Mouse (Mus musculus) ovary, postnatal 14 days (tissue): ENCODE data around the gene Rps6kb1.
"Not testable (repeated sequence)": the region's sequence is repeated elsewhere in the genome, so short reads cannot be mapped to it uniquely, and the experiment has no call there.

Experiments
- DNase-seq: peaks from one replicate; pipeline ENCODE4 v3.0.0; 2022; ENCODE audit warnings: low spot score

Rps6kb1 gene

DNA sequence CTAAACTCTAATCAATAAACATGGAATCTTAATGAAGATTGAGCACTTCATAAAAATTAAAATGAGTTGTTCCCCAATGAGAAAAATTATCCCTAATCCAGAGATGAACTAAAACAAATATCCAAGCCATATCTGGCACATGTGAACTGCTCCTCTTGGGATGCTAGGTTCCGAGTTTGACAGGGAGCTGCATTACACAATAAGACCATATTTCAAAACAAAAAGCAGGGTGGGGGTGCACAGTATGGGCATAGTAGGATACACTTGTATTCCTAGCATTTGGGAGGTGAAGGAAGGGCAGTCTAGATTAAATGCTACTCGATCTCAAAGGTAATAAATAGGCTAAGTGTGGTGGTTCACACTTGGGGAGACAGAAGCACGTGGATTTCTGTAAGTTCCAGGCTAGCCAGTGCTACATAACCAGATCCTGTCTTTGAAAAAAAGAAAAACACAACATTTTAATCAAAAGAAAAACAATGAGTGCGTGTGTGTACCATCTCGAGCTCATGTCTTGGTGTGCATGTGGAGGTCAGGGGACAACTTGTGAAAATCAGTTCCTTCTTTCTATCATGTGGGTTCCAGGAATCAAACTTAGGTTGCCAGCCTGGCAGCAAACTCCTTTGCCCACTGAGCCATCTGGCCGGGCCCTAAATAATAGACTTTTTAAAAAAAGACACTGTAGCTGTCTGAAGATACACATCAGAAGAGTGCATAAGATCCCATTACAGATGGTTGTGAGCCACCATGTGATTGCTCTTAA is 4.7 kb downstream of the Rps6kb1 start:
- DNase-seq, result no peak

- no peak for DNase-seq
These were observed 5.8 kb downstream of the Rps6kb1 start for GRCm38 (mm10) chr11:86538786-86539185.

GRCm38 (mm10) chr11:86534201-86534910 is 10.2 kb downstream of the Rps6kb1 start:
- no peak for DNase-seq

GRCm38 (mm10) chr11:86533302-86533701 is 11.3 kb downstream of the Rps6kb1 start:
- not testable (repeated sequence) for DNase-seq

DNA sequence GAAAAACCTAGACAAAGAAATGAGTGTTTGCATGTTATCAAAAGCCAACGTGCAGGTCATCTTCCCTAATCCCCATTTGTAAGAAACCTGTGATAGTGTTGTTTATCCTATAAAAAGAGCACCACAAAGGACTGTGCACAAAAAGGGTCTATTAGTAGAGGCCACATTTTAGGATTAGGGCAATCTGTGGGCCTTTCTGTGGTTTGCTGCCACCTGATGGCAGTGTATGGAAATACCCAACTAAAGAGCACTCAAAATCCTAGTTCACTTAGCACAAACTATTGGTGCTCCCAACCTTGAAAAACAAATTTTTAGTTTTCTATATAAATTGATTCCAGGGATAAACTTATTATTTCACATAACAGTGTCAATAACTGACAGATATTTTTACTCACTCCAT is 11.8 kb downstream of the Rps6kb1 start:
- no peak for DNase-seq

DNA sequence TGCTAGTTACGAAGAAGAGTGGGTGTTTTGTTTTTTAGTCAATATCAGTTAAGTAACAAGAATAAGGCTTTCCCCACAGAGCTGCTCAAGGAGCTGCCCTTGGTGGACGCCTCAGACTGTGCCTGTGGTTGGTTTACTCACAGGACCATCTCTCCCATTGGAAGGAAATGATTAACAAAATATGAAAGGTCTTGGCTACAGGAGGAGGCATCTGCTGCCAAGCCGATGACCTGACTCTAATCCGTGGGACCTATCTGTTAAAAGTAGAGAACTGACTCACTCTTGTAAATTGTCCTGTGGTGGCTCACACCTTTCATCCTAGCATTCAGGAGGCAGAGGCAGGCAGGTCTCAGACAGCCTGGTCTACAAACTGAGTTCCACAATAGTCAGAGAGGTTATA is 17.1 kb downstream of the Rps6kb1 start:
- no peak for DNase-seq

- DNase-seq, result no peak
These were observed 24.9 kb downstream of the Rps6kb1 start for GRCm38 (mm10) chr11:86519751-86520150.

DNA sequence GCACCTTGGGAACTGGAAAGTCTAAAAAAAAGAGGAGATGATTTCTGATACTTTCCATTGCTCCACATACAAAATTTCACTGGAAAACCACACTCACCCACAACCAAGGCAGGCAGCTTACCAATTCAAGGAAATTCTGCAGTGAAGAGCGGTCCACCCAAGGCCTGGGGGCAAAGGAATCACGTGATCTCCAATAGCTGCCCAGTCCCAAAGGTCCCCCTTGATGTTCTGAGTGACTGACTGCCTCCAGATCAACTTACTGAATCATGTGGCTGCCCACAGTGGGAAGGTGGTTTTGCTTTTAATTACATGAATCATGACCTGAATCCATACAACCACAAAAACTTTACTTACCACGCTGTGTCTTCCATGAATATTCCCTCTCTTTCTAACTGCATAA is 27.4 kb downstream of the Rps6kb1 start:
- DNase-seq, result no peak

- DNase-seq, result no peak
These were observed 28.0 kb downstream of the Rps6kb1 start for GRCm38 (mm10) chr11:86516620-86517019.

- DNase-seq, result no peak
These were observed 36.6 kb downstream of the Rps6kb1 start for GRCm38 (mm10) chr11:86507991-86508390.

- no peak for DNase-seq
These were observed 37.3 kb downstream of the Rps6kb1 start for GRCm38 (mm10) chr11:86507334-86507733.

GRCm38 (mm10) chr11:86503121-86503520 is 41.5 kb downstream of the Rps6kb1 start:
- DNase-seq, result no peak

DNA sequence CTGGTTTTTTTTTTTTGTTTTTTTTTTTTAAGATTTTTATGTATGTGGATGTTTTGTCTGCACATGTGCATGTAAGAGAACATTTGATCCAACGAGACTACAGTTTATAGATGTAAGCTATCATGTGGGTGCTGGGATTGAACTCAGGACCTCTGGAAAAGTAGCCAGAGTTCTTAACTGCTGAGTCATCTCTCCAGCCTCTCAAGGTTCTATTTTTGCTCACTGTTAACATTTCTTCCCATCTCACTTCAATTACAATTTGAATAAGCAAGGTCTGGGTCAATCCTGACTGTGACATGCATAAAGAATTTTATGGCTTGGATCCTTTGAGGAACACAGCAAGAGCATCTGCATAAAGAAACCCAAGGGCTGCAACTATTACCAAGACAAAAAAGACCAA is 43.8 kb downstream of the Rps6kb1 start:
- no peak for DNase-seq

- no peak for DNase-seq
These were observed 46.7 kb downstream of the Rps6kb1 start for GRCm38 (mm10) chr11:86497908-86498307.

GRCm38 (mm10) chr11:86497356-86497755 is 47.2 kb downstream of the Rps6kb1 start:
- DNase-seq, result no peak

- no peak for DNase-seq
These were observed 53.8 kb downstream of the Rps6kb1 start for GRCm38 (mm10) chr11:86490782-86491181.

DNA sequence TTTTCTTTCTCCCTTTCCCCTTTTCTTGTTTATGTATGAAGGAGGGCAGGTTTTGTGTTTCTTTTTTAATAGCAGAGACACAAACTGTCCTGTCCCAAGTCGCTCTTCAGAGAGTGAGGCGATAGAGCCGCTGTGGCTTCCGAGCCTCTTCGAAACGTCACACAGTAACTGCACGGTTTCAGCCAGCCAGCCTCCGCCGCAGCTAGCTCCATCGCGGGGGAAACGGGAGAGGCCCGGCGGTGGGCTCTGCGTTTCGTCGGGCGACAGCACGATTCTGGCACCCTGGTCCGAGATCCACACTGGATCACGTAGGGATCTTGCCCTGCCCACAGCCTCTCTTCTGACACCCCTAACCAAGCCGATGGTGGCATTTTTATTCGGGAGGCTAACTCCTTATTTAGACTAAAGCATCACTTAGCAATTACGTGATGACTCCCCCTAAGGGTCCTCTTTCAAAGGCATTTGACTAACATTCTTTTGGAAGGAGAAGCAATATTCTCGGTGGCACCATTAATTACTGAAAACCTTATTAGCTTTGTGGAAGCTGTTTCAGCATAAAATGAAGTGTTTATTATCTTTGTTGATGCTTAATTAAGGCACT is 59.6 kb downstream of the Rps6kb1 start:
- peak; percentile 27 for DNase-seq

GRCm38 (mm10) chr11:86484101-86484868 is 60.3 kb downstream of the Rps6kb1 start, which contains the start of gene Rnft1:
Rnft1 (plus strand) TSS chr11:86484657.
- DNase-seq, result peak; percentile 97

GRCm38 (mm10) chr11:86473576-86473975 is 71.0 kb downstream of the Rps6kb1 start:
- no peak for DNase-seq

DNA sequence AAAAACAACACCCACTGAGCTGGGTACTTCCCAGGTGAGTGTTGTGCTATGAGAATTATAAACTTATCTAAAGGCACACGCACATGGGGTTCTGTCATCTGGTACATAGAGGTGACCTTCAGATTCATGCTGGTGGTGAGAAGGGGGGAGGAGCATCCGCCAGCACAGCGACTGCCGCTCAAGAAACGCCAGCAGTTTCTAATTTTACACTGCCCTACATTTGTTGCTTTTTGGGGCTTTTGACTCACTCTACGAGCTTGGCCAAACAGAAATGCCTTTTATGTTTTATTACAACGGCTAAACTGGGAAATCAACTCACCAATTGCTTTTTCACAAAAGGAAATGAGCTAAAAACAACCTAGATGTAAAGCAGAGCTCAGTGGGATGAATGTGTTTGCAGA is 71.8 kb downstream of the Rps6kb1 start:
- DNase-seq, result no peak

DNA sequence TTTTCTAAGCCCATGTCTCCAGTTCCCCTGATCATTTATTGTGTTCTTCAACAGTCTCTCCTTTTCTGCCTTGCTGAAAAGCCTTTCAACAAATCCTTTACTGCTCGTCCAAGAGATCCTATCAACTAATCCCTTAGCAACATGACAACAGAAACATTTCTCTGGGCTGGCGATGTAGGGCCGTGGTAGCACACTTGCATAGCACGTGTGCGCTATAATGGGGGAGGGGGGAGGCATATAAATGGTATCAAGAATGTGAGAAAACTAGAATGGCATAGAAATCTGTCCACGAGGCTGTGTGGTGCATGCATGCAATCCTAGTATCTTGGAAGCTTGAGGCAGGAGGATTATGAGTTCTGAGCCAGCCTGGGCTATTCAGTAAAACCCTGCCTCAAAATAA is 72.8 kb downstream of the Rps6kb1 start:
- no peak for DNase-seq

- DNase-seq, result no peak
These were observed 75.6 kb downstream of the Rps6kb1 start for GRCm38 (mm10) chr11:86468971-86469370.
